Mouse (Mus musculus): ENCODE measurements around the gene Vrk2. TPM values are rescaled to one million over a fixed set of nuclear protein-coding genes. Genes with fewer than 3 reads are reported as not detected.

Vrk2 gene
- 0.83 and 2.5 TPM in 2 replicates for polyA plus RNA-seq (2012; rRNA removed)

GRCm38 (mm10) chr11:26593061-26594059 is at the start of gene Vrk2, which contains the start of gene Gm6899:
Gene Vrk2, minus strand, starts transcription at chr11:26593999.
Gene Gm6899, plus strand, starts transcription at chr11:26593241.
- DNase-seq: peak; percentile 78
- under 1% methylated on average over 60 of the region's 60 CpGs for WGBS

DNA sequence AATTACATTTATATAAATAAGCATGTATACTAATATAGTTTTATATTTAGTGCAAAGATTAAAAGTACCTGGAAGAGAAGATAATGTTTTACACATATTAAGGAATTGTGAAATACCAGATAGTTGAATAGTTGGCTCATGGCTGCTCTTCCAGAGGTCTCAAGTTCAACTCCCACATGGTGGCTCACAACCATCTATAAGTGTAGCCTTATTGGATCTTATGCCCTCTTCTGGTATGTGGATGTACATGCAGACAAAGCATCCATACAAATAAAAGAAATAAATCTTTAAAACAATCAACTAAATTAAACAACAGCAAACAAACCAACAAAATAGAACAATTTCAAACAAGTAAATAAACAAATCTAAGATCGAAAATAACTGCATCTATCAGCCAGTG is 48.3 kb upstream of the Vrk2 start:
- no peak overlapping the region for H3K4me3 ChIP-seq (replicated peaks; ENCODE audit: extremely low read depth, low read depth, low read length)
- DNase-seq: no peak
- no peak for TF ChIP-seq CTCF (IDR thresholded peaks at IDR 0.05; ENCODE audit: insufficient read depth, low read length)
- TF ChIP-seq POLR2A (IDR thresholded peaks at IDR 0.05; ENCODE audit: borderline replicate concordance, extremely low read depth, low read depth, low read length): no peak
- H3K4me1 ChIP-seq (ENCODE audit: control insufficient read depth, insufficient read depth, low read length): no peaks in the 10 kb centered on the region
- 78% methylated on average over 1 of the region's 1 CpGs for WGBS

More at GRCm38 (mm10) chr11:26593061-26594059, at the start of gene Vrk2, which contains the start of gene Gm6899:
- Histone ChIP-seq H3K4me3 (replicated peaks; ENCODE audit: extremely low read depth, low read depth, low read length) (peak within 1 kb of the TSS; percentile 70), H3K4me1 (ENCODE audit: control insufficient read depth, insufficient read depth, low read length) (no peaks in the 10 kb centered on the region; the same call in none of the 2 replicates)
- no peak for TF ChIP-seq CTCF (IDR thresholded peaks at IDR 0.05; ENCODE audit: insufficient read depth, low read length)
- TF ChIP-seq POLR2A (IDR thresholded peaks at IDR 0.05; ENCODE audit: borderline replicate concordance, extremely low read depth, low read depth, low read length): no peak; the same call in 1 of the 2 replicates

DNA sequence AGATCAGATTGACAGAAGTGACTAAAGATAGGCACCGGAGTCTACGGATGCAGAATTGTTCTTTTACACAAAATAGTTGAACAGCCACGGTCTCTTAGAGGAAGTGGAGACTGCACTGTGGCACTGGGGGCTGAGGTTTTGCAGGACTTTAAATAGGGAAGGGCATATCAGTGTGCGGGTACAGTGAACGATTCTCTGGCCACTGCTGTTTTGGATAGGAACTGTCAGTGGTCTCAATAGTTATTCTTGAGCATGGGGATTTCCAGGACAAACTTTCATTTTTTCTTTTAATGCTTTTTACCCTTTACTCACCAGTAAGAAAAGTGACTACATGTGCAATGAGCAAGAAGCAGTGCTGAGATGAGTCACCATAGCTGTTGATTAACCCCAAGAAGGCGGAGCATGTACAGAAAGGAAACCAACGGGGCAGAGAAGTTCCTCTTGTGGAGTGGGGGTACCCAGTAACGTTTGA is 46.6 kb upstream of the Vrk2 start:
- 55% methylated on average over 8 of the region's 8 CpGs for WGBS
- Histone ChIP-seq H3K4me3 (replicated peaks; ENCODE audit: extremely low read depth, low read depth, low read length) (no peak overlapping the region), H3K4me1 (ENCODE audit: control insufficient read depth, insufficient read depth, low read length) (no peaks in the 10 kb centered on the region)
- no peak for DNase-seq
- no peak for TF ChIP-seq CTCF (IDR thresholded peaks at IDR 0.05; ENCODE audit: insufficient read depth, low read length)
- no peak for TF ChIP-seq POLR2A (IDR thresholded peaks at IDR 0.05; ENCODE audit: borderline replicate concordance, extremely low read depth, low read depth, low read length)

DNA sequence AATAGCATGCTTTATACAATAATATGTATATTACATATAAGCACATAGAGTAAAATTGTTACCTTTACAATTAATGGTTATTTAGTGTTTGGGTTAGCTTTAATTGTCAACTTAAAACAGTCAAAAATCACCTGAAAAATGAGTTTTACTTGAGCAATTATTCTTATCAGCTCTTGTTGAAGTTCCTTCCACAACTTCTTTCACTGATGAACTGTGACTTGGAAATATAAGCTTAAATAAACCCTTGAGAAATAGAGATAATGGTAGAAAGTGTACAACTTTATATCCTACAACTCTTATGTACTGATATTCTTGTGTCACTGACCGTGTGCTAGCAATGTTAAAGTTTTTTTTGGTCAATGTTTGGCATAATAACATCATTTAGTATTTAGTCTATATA is 42.4 kb upstream of the Vrk2 start:
- no peaks in the 10 kb centered on the region for H3K4me1 ChIP-seq (ENCODE audit: control insufficient read depth, insufficient read depth, low read length)
- H3K4me3 ChIP-seq (replicated peaks; ENCODE audit: extremely low read depth, low read depth, low read length): no peak overlapping the region
- WGBS: 51% methylated on average over 1 of the region's 1 CpGs
- TF ChIP-seq CTCF (IDR thresholded peaks at IDR 0.05; ENCODE audit: insufficient read depth, low read length) (no peak), POLR2A (IDR thresholded peaks at IDR 0.05; ENCODE audit: borderline replicate concordance, extremely low read depth, low read depth, low read length) (no peak)
- no peak for DNase-seq

GRCm38 (mm10) chr11:26622727-26623126 is 28.9 kb upstream of the Vrk2 start:
- H3K4me1 ChIP-seq (ENCODE audit: control insufficient read depth, insufficient read depth, low read length): no peaks in the 10 kb centered on the region
- TF ChIP-seq CTCF (IDR thresholded peaks at IDR 0.05; ENCODE audit: insufficient read depth, low read length) (no peak), POLR2A (IDR thresholded peaks at IDR 0.05; ENCODE audit: borderline replicate concordance, extremely low read depth, low read depth, low read length) (no peak)
- DNase-seq: no peak
- no peak overlapping the region for H3K4me3 ChIP-seq (replicated peaks; ENCODE audit: extremely low read depth, low read depth, low read length)
- whole genome bisulfite sequencing: 72% methylated on average over 5 of the region's 5 CpGs

DNA sequence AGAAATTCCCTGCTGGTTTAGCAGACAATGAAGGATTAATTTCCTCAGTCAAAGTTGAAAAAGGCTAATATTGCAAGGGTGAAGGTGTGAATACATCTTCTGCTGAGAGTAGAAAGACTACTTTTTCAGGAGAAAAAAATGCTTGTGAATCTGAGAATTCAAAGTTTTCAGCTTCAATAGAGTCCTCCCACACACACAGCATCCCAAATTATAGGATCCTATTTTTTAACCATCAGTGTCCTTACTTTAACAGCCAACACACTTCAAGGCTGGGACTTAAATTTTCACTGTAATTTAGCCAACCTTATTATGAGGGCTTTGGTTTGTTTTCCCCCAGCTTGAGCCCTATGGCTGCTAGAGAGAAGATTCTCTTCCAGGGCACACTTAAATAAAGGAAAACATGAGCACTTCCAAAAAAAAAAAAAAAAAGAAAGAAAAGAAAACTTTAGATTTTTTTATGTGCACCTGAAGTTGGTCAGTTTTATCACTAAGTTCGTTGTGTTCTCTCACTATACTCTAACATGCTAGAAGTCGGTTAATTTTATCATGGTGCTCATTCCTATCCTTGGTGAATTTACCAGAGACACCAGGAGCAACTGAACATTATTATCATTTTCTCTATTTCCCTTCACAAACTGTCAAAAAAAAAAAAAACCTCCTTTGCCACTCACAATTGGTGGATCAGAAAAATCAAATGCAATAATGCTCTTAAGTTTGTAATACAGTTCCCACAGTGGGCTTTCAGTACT is 24.9 kb upstream of the Vrk2 start:
- WGBS: 78% methylated on average over 2 of the region's 2 CpGs
- DNase-seq: no peak
- Histone ChIP-seq H3K4me3 (replicated peaks; ENCODE audit: extremely low read depth, low read depth, low read length) (no peak overlapping the region), H3K4me1 (ENCODE audit: control insufficient read depth, insufficient read depth, low read length) (no peaks in the 10 kb centered on the region)
- TF ChIP-seq POLR2A (IDR thresholded peaks at IDR 0.05; ENCODE audit: borderline replicate concordance, extremely low read depth, low read depth, low read length) (no peak), CTCF (IDR thresholded peaks at IDR 0.05; ENCODE audit: insufficient read depth, low read length) (no peak)

DNA sequence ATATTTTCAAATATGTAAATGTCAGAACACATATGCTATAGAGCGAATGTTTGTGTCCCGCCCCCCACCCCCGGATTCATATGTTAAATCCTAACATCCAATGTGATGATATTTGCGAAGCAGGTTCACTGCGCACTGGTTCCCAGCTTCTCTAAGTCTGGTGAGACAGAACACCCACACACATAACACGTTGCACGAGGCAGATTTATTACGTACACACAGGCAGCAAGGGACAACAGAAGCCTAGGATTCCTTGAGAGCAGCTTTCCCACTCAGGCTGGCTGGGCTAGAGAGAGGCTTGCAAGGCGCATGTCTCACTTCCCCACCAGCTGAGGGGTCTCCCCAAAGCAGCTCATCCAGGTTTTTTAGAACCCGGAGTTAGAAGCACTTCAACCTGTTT is 15.0 kb upstream of the Vrk2 start:
- no peak overlapping the region for H3K4me3 ChIP-seq (replicated peaks; ENCODE audit: extremely low read depth, low read depth, low read length)
- 68% methylated on average over 10 of the region's 10 CpGs for WGBS
- DNase-seq: no peak
- H3K4me1 ChIP-seq (ENCODE audit: control insufficient read depth, insufficient read depth, low read length): no peaks in the 10 kb centered on the region
- no peak for TF ChIP-seq POLR2A (IDR thresholded peaks at IDR 0.05; ENCODE audit: borderline replicate concordance, extremely low read depth, low read depth, low read length)
- no peak for TF ChIP-seq CTCF (IDR thresholded peaks at IDR 0.05; ENCODE audit: insufficient read depth, low read length)

- TF ChIP-seq POLR2A (IDR thresholded peaks at IDR 0.05; ENCODE audit: borderline replicate concordance, extremely low read depth, low read depth, low read length) (no peak), CTCF (IDR thresholded peaks at IDR 0.05; ENCODE audit: insufficient read depth, low read length) (no peak)
- Histone ChIP-seq H3K4me1 (ENCODE audit: control insufficient read depth, insufficient read depth, low read length) (no peaks in the 10 kb centered on the region), H3K4me3 (replicated peaks; ENCODE audit: extremely low read depth, low read depth, low read length) (no peak overlapping the region)
- 73% methylated on average over 1 of the region's 1 CpGs for WGBS
- no peak for DNase-seq
These were observed 10.4 kb upstream of the Vrk2 start for GRCm38 (mm10) chr11:26604061-26604655.
